Mouse (Mus musculus): ENCODE results near the gene Lsm6. TPM values are rescaled to one million over a fixed set of nuclear protein-coding genes. Genes with fewer than 3 reads are reported as not detected.

The Lsm6 gene
- total RNA-seq, 2 experiments from 2014 or later = 77.0 to 81.0 TPM

DNA sequence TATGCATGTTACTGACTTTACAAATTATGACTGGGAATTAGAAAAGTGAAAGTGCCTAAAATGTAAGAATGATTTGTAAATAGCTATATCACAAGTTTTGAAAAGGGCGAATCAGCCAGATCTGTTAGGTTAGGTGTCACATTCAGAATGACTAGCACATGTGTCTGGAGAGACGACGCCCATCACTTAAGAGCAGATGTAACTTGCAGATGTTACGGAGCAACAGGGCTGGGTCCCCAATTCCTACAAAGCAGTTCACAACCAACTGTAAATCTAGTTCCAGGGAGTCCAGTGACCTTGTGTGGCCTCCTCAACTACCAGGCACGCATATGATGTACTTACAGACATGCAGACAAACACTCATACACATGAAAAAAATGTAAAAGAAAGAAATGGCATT, 12.5 kb downstream of the Lsm6 start:
- no peak for DNase-seq
- intact Hi-C loops (cut with DNase I) = no loop called here

DNA sequence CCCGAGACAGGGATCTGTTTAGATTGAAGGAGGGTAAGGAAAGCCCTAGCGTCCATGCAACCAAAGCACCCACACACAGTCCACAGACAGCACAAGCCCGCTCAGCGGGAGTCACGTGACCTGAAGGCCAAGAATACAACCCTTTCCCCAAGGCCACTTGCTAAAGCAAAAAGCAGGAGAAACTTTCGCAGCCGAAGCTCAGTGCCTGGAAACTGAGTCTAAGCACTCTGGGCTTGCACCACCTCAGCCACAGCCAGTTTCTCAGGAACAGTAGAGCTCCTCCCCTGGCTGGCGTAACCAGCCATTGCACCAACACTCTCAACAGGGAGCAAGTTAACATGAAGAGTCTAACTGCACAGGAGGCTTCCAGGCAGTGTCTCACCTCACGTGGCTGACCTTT, 13.7 kb downstream of the Lsm6 start:
- no peak for DNase-seq
- intact Hi-C loops (cut with DNase I) = no loop called here

DNA sequence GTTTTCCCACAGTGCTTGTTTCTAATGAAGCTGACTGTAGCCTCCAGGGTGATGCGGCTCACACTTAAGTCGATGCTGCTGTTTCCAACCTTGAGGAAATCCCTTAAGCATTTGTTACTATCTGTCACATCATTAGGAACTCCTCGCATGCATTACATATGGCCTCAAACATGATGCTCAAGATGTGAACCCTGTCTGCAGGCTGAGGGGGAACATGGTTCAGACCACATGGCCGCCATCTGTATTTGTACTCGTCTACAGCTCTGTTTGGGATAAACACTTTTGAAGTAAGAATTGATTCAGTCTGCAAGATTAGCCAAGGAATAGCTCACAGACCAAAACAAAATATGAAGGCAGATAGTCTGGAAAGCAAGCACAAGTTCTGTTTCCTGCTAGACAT, 14.9 kb downstream of the Lsm6 start:
- intact Hi-C loops (cut with DNase I) = no loop called here

DNA sequence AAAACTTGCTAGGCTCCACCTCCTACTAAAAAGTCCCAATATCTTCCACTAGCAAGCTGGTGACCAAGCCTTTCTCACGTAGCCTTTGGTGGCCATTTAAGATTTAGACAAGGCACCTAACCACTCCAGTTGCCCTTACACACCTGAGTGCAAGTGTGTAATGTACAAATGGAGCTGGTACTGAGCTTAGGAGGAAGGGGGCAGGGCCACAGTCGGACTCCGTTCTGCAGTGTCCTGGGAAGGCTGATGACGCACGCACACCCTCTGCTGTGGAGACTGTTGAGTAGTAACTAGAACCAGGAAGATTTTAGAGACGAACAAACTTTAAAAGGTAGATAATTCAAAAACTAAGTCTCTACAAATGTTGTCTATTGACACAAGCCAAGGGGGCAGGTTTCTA, 19.7 kb downstream of the Lsm6 start:
- no peak for DNase-seq
- intact Hi-C loops (cut with DNase I) = no loop called here

More for the DNA sequence above, 14.9 kb downstream of the Lsm6 start:
- no peak for DNase-seq

DNA sequence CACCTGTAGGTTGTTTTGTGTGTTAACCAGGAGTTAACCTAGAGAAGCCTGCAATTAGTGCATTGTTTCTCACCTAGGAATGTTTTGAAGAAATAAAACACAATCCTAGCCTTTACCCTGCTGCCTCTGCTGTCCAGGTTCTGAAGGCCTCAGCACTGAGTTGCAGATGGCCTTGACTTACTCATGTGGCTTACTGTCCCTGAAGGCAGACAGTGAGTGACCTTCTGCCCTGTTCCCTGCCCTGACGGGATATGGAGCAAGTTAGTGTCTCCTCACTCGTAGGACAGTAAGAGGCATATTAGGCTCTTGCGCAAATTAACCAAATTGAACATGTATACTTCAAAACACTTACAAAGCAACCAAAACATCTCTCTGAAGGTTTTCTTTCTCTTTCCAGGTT, 22.3 kb downstream of the Lsm6 start:
- intact Hi-C loops (cut with DNase I) = no loop called here
- no peak for DNase-seq

DNA sequence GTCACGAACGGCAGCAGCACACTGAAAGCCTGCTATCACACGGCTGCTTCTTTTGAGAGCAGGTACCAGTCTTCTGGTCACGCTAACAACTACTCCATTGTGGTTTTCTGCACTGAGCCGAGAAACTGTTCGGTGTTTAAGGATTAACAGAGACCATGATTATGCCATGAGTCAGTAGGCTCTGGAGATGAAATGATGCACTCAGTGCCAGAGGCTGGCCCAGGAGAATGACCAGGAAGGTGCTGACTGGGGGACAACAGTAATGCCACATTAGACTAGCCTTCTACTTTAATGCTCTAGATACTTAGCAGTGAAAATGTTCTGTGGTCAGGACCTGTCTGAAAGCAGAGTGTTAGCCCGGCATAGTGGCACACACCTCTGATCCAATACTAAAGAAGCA, 23.0 kb downstream of the Lsm6 start:
- intact Hi-C loops (cut with DNase I) = no loop called here
- no peak for DNase-seq

DNA sequence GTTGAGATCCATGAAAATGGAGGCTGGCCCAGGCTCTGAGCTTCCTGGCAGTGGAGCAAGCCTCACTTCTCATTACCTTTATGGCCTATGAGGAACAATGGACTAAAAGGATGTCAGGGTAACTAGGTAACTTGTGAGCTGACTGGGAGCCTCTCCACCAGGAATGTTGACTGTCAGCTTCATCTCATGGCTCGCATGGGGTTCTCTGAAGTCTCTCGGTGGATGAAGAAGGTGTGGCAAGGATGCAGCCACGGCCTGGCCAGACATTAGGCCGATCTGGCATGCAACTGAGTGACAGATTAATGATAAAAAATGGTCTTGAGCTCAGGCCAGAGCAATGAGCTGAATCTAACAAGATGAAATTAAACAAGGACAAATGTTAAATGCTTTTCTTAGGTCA, 27.7 kb downstream of the Lsm6 start:
- intact Hi-C loops (cut with DNase I) = no loop called here
- DNase-seq = no peak

DNA sequence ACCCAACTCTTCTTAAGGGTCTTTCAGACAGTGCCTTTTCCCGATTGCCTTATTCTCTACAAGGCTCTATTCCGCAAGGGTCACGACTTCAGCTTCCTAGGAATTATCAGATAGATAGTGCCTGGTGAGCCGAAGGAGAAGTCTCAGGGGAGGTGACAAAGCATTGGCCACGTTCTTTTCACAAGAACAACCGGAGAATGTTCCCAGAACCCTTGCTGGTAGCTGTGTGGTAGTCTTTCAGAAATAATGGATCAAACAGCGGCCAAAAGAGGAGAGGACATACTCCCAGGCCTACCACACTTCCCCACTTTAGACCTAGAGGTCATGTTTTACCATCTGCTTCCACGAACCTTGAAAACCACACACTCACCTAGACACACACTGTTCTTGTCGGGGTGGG, 44.1 kb downstream of the Lsm6 start:
- intact Hi-C loops (cut with DNase I) = no loop called here
- DNase-seq = no peak

DNA sequence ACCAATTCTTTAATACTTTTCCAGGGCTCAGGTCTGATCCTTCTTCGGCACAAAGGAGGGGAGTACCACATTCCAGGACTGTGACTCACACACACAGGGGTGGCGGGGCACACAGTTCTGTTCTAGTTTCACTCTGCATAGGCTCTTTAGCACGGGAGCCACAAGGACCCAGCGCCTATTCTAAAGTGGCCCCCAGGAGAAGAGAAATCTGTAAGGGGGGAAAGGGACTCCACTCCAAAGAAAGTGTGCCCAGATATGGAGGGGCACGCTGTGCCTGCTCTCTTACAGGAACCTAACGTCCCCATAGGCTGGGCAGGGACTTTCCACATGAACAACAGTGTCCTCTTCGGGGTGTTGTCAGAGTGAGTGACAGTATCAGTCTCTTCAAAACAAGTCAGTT, 49.7 kb downstream of the Lsm6 start:
- intact Hi-C loops (cut with DNase I) = no loop called here
- DNase-seq = no peak

DNA sequence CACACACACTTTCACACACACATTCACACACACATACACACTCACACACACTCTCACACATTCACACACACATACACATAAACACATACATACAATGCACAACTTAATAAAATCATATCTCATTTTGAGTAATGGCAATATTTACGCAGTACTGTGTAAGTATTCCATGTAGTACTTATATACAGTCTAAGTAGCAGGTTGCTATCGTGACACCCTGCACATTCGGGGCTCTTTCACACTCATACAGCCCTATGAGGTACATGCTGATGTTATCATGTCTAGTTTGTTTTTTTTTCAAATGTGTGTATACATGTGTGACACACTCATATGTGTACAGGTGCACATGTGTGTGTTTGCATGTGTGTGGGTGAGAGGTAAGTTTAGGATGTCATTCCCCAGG, 50.4 kb downstream of the Lsm6 start:
- intact Hi-C loops (cut with DNase I) = no loop called here
- DNase-seq = no peak

DNA sequence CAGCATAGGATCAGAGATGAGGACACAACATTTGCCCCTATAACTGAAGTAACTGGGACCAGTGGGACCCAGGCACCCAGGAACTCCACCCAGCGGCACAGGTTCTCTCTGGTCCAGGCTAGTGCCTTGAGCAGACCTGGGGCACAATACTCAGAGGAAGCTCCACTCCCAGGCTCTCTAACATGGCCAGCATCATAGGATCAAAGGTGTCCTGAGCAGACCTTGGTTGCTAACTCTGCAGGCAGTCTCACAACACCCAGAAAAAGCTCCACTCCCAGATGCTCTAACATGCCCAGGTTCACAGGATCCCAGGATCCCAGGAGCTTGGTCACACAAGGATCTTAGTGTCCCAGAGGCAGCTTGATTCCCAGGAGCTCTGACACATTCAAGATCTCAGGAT, 55.4 kb downstream of the Lsm6 start:
- intact Hi-C loops (cut with DNase I) = no loop called here
- DNase-seq = no peak

DNA sequence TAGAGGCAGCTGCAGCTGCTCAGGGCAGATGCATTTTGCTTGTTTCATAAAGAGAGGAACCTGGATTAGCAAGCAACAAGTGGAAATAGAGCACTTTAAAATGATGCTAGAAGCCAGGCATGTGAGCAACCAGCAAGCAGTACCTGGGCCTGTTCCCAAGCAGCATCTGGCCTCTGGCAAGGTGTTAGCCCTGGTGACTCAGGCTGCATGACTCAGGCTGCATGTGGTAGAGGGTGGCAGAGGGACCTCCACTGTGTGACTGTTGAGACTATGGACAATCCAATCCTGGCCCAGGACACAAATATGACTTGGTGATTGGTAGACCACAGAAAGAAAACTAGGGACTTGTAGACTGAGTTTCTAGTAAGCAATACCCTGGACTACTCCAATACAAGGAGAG, 56.0 kb downstream of the Lsm6 start:
- intact Hi-C loops (cut with DNase I) = no loop called here
- no peak for DNase-seq

DNA sequence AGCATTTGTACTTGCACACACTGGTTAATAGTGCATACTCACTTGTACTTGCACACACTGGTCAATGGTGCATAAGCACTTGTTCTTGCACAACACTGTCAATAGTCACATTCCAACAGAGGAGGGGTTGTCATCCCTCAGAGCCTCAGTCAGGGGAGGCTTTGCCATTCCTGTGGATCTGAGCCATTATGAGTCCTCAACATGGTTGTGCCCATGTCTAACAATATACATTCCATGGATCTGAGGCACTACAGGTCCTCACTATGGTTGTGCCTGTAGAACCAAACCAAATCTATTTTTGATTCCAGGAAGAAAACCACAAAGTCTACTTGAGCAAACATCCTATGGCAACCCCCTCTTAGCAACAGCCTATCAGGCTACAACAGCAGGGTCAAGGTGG, 61.8 kb downstream of the Lsm6 start:
- DNase-seq = no peak
- intact Hi-C loops (cut with DNase I) = no loop called here

DNA sequence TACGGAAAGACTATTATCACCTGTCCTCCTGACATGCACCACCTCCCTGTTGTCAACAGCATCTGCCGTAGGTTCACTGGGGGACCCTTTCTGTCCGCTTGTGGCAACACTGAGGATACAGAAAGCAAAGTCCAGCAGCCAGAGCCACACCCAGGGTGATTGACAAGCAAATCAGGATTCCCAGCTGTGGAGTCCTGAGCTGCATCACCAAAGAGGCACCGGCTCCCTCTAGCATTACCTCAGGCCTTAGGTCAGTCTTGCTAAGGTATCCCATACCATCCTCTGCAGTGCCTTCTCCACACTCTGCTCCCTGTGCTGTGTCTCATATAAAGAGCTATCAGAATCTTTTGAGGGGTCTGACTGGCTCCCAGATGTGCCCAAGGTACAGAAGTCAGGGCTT, 66.0 kb downstream of the Lsm6 start:
- DNase-seq = no peak
- intact Hi-C loops (cut with DNase I) = no loop called here

Other genes with a start within 250 kb of the Lsm6 start
- gene Zfp827, start 207.3 kb upstream of the Lsm6 start, total RNA-seq (2021) = 10 to 100 TPM; 21.9 to 24.6 TPM